Mouse (Mus musculus) left cerebral cortex, postnatal 10 days (tissue): ENCODE results near the gene P2ry14. TPM values are rescaled to one million over a fixed set of nuclear protein-coding genes. Genes with fewer than 3 reads are reported as not detected.

Experiments used
- DNase-seq, 2 experiments: peaks; one replicate each; pipeline ENCODE4 v3.0.0; 2021 to 2022; ENCODE audit warnings: low spot score in 2 of 2, mixed read lengths in 1 of 2; ENCODE audit errors: extremely low spot score in 1 of 2
- intact Hi-C: fragments of 180-260 bp; cut with DNase I; formaldehyde crosslinking; loops from one replicate; pipeline ENCODE4 v1.15.1; 2025
- total RNA-seq, 2 experiments: library from RNA; stranded (reverse); gene quantifications; 2 replicates each; pipeline ENCODE4 v1.2.3; 2021

The P2ry14 gene
- total RNA-seq, 2 experiments from 2014 or later, result 1.2 to 1.8 TPM

- DNase-seq, result no peak
- intact Hi-C loops, result no loop called here
These were observed 86.7 kb downstream of the P2ry14 start for GRCm38 (mm10) chr3:59066558-59067294.

- DNase-seq, result no peak
- intact Hi-C loops, result no loop called here
These were observed 87.5 kb downstream of the P2ry14 start for GRCm38 (mm10) chr3:59065937-59066336.

Other genes starting within 250 kb of the P2ry14 start
- gene Med12l, start 147.8 kb downstream of the P2ry14 start, total RNA-seq, result 10 to 100 TPM; 30.0 to 30.3 TPM
- not detected for gene Gpr171, start 51.8 kb downstream of the P2ry14 start, total RNA-seq
- gene Gpr87, start 41.5 kb upstream of the P2ry14 start, total RNA-seq, result not detected
- gene P2ry13, start 57.3 kb upstream of the P2ry14 start, total RNA-seq, result 10 to 100 TPM; 10.7 to 12.7 TPM
- gene P2ry12, start 109.3 kb upstream of the P2ry14 start, total RNA-seq, result 10 to 100 TPM; 58.1 to 64.3 TPM
- gene Igsf10, start 190.8 kb upstream of the P2ry14 start, total RNA-seq, result 1 to 10 TPM; 4.2 TPM